ENCODE assay signal across 24 mouse cellular contexts in genomic region chr15:77280130-77280529, GRCm38 (mm10).
"Had no signal": no experiment of that assay in that cellular context is flagged by ENCODE, and none has a peak within 500 bp of the region (broad histone marks: within the 10 kb centered on the region; RNA-seq: fewer than 3 reads in every experiment).

No protein-coding gene starts in this region.

- DNase-seq: forebrain, postnatal 0 days; gastrocnemius, postnatal 14 days; gastrocnemius, postnatal 36 days; heart, adult 11 months; heart, adult 2 months; heart, postnatal 14 days; heart, postnatal 36 days; kidney, adult 11 months; kidney, adult 2 months; kidney, adult 9 months; kidney, postnatal 14 days; kidney, postnatal 36 days; left cerebral cortex, postnatal 4 days had no signal

- H3K27ac ChIP-seq: heart, adult 2 months; heart, embryonic 13.5 days; heart, embryonic 15.5 days; hindbrain, embryonic 13.5 days; hindbrain, embryonic 15.5 days; hindbrain, postnatal 0 days; kidney, embryonic 15.5 days; kidney, postnatal 0 days; limb, embryonic 13.5 days; limb, embryonic 15.5 days had no signal

- H3K9me3 ChIP-seq: heart, embryonic 13.5 days; heart, embryonic 15.5 days; hindbrain, embryonic 13.5 days; hindbrain, embryonic 15.5 days; kidney, embryonic 15.5 days; limb, embryonic 13.5 days; limb, embryonic 15.5 days had no signal

- H3K9ac ChIP-seq: forebrain, postnatal 0 days; heart, embryonic 13.5 days; heart, embryonic 15.5 days; hindbrain, embryonic 13.5 days; hindbrain, embryonic 15.5 days; kidney, embryonic 15.5 days; limb, embryonic 13.5 days; limb, embryonic 15.5 days had no signal

- H3K36me3 ChIP-seq: heart, embryonic 13.5 days; heart, embryonic 15.5 days; hindbrain, embryonic 13.5 days; hindbrain, embryonic 15.5 days; kidney, embryonic 15.5 days; limb, embryonic 13.5 days; limb, embryonic 15.5 days had no signal

- ATAC-seq: forebrain, postnatal 0 days; hindbrain, postnatal 0 days; intestine, embryonic 16.5 days had no signal

- H3K27me3 ChIP-seq: heart, embryonic 13.5 days; heart, embryonic 15.5 days; hindbrain, embryonic 13.5 days; hindbrain, embryonic 15.5 days; kidney, embryonic 15.5 days; limb, embryonic 13.5 days; limb, embryonic 15.5 days had no signal

- H3K4me2 ChIP-seq: heart, embryonic 11.5 days; heart, embryonic 13.5 days; heart, embryonic 15.5 days; hindbrain, embryonic 13.5 days; hindbrain, embryonic 15.5 days; kidney, embryonic 15.5 days; limb, embryonic 13.5 days; limb, embryonic 15.5 days had no signal

- H3K4me3 ChIP-seq: heart, adult 2 months; heart, embryonic 13.5 days; heart, embryonic 15.5 days; hindbrain, embryonic 13.5 days; hindbrain, embryonic 15.5 days; kidney, embryonic 15.5 days; limb, embryonic 13.5 days; limb, embryonic 15.5 days had no signal
